ENCODE assay signal across 7 mouse cellular contexts in the genomic region with DNA sequence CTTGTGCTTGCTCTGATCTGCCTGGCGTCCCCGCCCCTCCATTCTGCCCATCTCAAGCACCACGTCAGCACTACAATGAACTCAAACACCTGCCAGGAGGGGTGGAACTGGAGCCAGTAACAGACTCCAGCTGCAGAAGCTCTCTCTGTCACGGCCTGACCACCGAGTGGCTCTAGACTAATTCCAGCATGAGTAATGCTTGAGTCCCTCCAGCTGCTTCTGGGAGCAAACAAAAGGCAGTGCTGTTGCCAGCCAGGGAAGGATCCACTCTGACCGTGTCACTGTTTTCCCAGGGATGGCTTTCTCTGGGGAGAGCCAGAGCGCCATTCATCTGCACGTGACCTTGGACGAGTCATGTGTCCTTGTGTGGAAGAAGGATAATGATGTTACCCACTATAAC. TPM values are rescaled to one million over a fixed set of nuclear protein-coding genes. Genes with fewer than 3 reads are reported as not detected.
DNase-seq lines count a peak whose midpoint lies in the region; ATAC-seq lines count a peak whose summit lies in the region.

No protein-coding gene starts in this region.

- H3K4me1 ChIP-seq in embryonic facial prominence, embryonic 12.5 days = no peaks in the 10 kb centered on the region
- H3K4me1 ChIP-seq in heart, embryonic 13.5 days = peaks cover 34% of the 10 kb centered on the region
- no peaks in the 10 kb centered on the region for H3K4me1 ChIP-seq in limb, embryonic 13.5 days

- 40% methylated on average over 9 of the region's 9 CpGs for WGBS in embryonic facial prominence, embryonic 12.5 days
- 24% methylated on average over 9 of the region's 9 CpGs for whole genome bisulfite sequencing in heart, embryonic 13.5 days
- 40% methylated on average over 9 of the region's 9 CpGs for WGBS in limb, embryonic 13.5 days

- H3K27me3 ChIP-seq in embryonic facial prominence, embryonic 12.5 days = no peaks in the 10 kb centered on the region
- no peaks in the 10 kb centered on the region for H3K27me3 ChIP-seq in heart, embryonic 13.5 days (replicated peaks)
- H3K27me3 ChIP-seq in limb, embryonic 13.5 days = no peaks in the 10 kb centered on the region

- peak; percentile 63 for DNase-seq in ZHBTc4 (ENCODE audit: low read depth, low spot score)
- peak; percentile 17 for DNase-seq in ovary, postnatal 14 days (ENCODE audit: low spot score)
- no peak for DNase-seq in yolk sac, embryonic 10.5 days (ENCODE audit: low spot score)

- H3K36me3 ChIP-seq in embryonic facial prominence, embryonic 12.5 days = no peaks in the 10 kb centered on the region
- no peaks in the 10 kb centered on the region for H3K36me3 ChIP-seq in heart, embryonic 13.5 days
- no peaks in the 10 kb centered on the region for H3K36me3 ChIP-seq in limb, embryonic 13.5 days

- no peak overlapping the region for H3K27ac ChIP-seq in embryonic facial prominence, embryonic 12.5 days
- H3K27ac ChIP-seq in heart, embryonic 13.5 days (replicated peaks) = peak overlapping the region; percentile 63
- H3K27ac ChIP-seq in limb, embryonic 13.5 days = no peak overlapping the region

- H3K9me3 ChIP-seq in embryonic facial prominence, embryonic 12.5 days = no peaks in the 10 kb centered on the region
- H3K9me3 ChIP-seq in heart, embryonic 13.5 days = no peaks in the 10 kb centered on the region
- no peaks in the 10 kb centered on the region for H3K9me3 ChIP-seq in limb, embryonic 13.5 days

- H3K4me2 ChIP-seq in embryonic facial prominence, embryonic 12.5 days (replicated peaks) = no peak overlapping the region
- H3K4me2 ChIP-seq in heart, embryonic 13.5 days = peak overlapping the region; percentile 44
- no peak overlapping the region for H3K4me2 ChIP-seq in limb, embryonic 13.5 days (replicated peaks)

- no peak overlapping the region for H3K4me3 ChIP-seq in embryonic facial prominence, embryonic 12.5 days
- 0 out of 2 replicates have a peak overlapping the region, but pooled peaks have one; percentile 4 for H3K4me3 ChIP-seq in heart, embryonic 13.5 days
- no peak overlapping the region for H3K4me3 ChIP-seq in limb, embryonic 13.5 days

- peak; percentile 71 for ATAC-seq in embryonic facial prominence, embryonic 12.5 days (ENCODE audit: insufficient number of reproducible peaks, insufficient read depth, low FRiP score, low TSS enrichment)
- ATAC-seq in heart, embryonic 13.5 days (ENCODE audit: extremely low read depth, insufficient number of reproducible peaks, low FRiP score, low TSS enrichment) = peak; percentile 75
- peak; percentile 88 for ATAC-seq in limb, embryonic 13.5 days (ENCODE audit: low FRiP score, low read depth)
- ATAC-seq in granulocyte monocyte progenitor cell, adult 5-6 weeks (replicated peaks; ENCODE audit: poor library complexity, severe bottlenecking) = no peak

- no peak overlapping the region for H3K9ac ChIP-seq in embryonic facial prominence, embryonic 12.5 days
- no peak overlapping the region for H3K9ac ChIP-seq in heart, embryonic 13.5 days
- no peak overlapping the region for H3K9ac ChIP-seq in limb, embryonic 13.5 days

RNA-seq across cellular contexts. Expression of a gene that starts 13.4 kb away (rescaled TPM):
- 9.8 and 10.8 TPM in 2 replicates for polyA plus RNA-seq in embryonic facial prominence, embryonic 12.5 days (2016; fragmentation: Nextera tagmentation; extraction: Ambion mirVana)
- polyA plus RNA-seq in heart, embryonic 13.5 days (2015; fragmentation: Nextera tagmentation; extraction: Ambion mirVana) = 44.6 and 49.0 TPM in 2 replicates
- 10.9 and 11.8 TPM in 2 replicates for polyA plus RNA-seq in limb, embryonic 13.5 days (2015; fragmentation: Nextera tagmentation; extraction: Ambion mirVana)
- 0.26 and 0.84 TPM in 2 replicates for total RNA-seq in granulocyte monocyte progenitor cell, adult 5-6 weeks (2014; fragmentation: Nextera tagmentation)
- total RNA-seq in granulocyte monocyte progenitor cell, adult 5-6 weeks (2017) = 0.36 and 4.4 TPM in 2 replicates
